In genomic region chr16:52031712-52032251, GRCm38 (mm10) we compare ENCODE assay signal across 8 mouse cellular contexts. TPM values are rescaled to one million over a fixed set of nuclear protein-coding genes. Genes with fewer than 3 reads are reported as not detected.
DNase-seq lines count a peak whose midpoint lies in the region; ATAC-seq lines count a peak whose summit lies in the region.

No protein-coding gene starts in this region.

- peak overlapping the region; percentile 98 for H3K9ac ChIP-seq in hindbrain, embryonic 15.5 days

- no peaks in the 10 kb centered on the region for H3K9me3 ChIP-seq in hindbrain, embryonic 15.5 days

- 1% methylated on average over 35 of the region's 37 CpGs for WGBS in hindbrain, embryonic 15.5 days

- ATAC-seq in hindbrain, embryonic 15.5 days (ENCODE audit: low FRiP score, low read depth): peak; percentile 81

- 0 out of 2 replicates have a peak, but pooled peaks cover 4% of the 10 kb centered on the region for H3K36me3 ChIP-seq in hindbrain, embryonic 15.5 days

- peak; percentile 62 for DNase-seq in R1 (ENCODE audit: low read depth, low spot score)
- DNase-seq in cerebellum, postnatal 25 days: peak; percentile 83 to 84
- peak; percentile 81 to 83 for DNase-seq in frontal cortex, postnatal 36 days (ENCODE audit: low spot score in 2 of 2)
- DNase-seq in left cerebral cortex, adult 11 months (ENCODE audit: low spot score): peak; percentile 67
- peak; percentile 94 for DNase-seq in lung, postnatal 36 days
- DNase-seq in right cerebral cortex, adult 18-20 months: peak; percentile 82
- peak; percentile 68 for DNase-seq in urinary bladder, postnatal 10 days (ENCODE audit: low spot score)

- peak overlapping the region; percentile 61 for H3K4me2 ChIP-seq in hindbrain, embryonic 15.5 days

- no peaks in the 10 kb centered on the region for H3K27me3 ChIP-seq in hindbrain, embryonic 15.5 days

- H3K4me1 ChIP-seq in hindbrain, embryonic 15.5 days (replicated peaks): peaks cover 36% of the 10 kb centered on the region

- peak overlapping the region; percentile 98 for H3K4me3 ChIP-seq in hindbrain, embryonic 15.5 days

- peak overlapping the region; percentile 95 for H3K27ac ChIP-seq in hindbrain, embryonic 15.5 days (replicated peaks)

RNA-seq across cellular contexts. Expression of gene Cblb, which starts 0.8 kb away (rescaled TPM):
- polyA plus RNA-seq in hindbrain, embryonic 15.5 days (2015; fragmentation: Nextera tagmentation; extraction: Ambion mirVana): 11.5 and 12.3 TPM in 2 replicates

Comparison
In these comparisons a context has a peak if more than half of its experiments do, and no peak if none do; other contexts are left out.
1. Peak in every context shown above with its lines: DNase-seq, ATAC-seq, H3K4me3 ChIP-seq and H3K27ac ChIP-seq.